Mouse (Mus musculus): ENCODE data around the gene H2-Aa. TPM values are rescaled to one million over a fixed set of nuclear protein-coding genes. Genes with fewer than 3 reads are reported as not detected.

H2-Aa gene
- polyA plus RNA-seq, 1 experiment from 2014 or later: 0.96 TPM

GRCm38 (mm10) chr17:34285371-34285770 lies 2.3 kb downstream of the H2-Aa start:
- DNase-seq (no peak), ATAC-seq (ENCODE audit: low read depth) (no peak)
- 0 out of 2 replicates have a peak, but pooled peaks cover 6% of the 10 kb centered on the region for H3K27me3 ChIP-seq
- no peak overlapping the region for H3K4me3 ChIP-seq (replicated peaks)
- H3K9ac ChIP-seq: no peak overlapping the region
- H3K4me1 ChIP-seq (replicated peaks): no peaks in the 10 kb centered on the region
- H3K36me3 ChIP-seq: no peaks in the 10 kb centered on the region
- H3K4me2 ChIP-seq: no peak overlapping the region
- H3K9me3 ChIP-seq (replicated peaks): no peaks in the 10 kb centered on the region
- no peak overlapping the region for H3K27ac ChIP-seq
- WGBS (ENCODE audit: insufficient replicate concordance): 59% methylated on average over 4 of the region's 4 CpGs

GRCm38 (mm10) chr17:34281836-34282235 lies 5.8 kb downstream of the H2-Aa start:
- no peaks in the 10 kb centered on the region for H3K4me1 ChIP-seq (replicated peaks)
- no peak overlapping the region for H3K9ac ChIP-seq
- 0 out of 2 replicates have a peak, but pooled peaks cover 8% of the 10 kb centered on the region for H3K27me3 ChIP-seq
- no peaks in the 10 kb centered on the region for H3K36me3 ChIP-seq
- DNase-seq: no peak
- WGBS (ENCODE audit: insufficient replicate concordance): 52% methylated on average over 1 of the region's 1 CpGs
- no peak for ATAC-seq (ENCODE audit: low read depth)
- H3K27ac ChIP-seq: no peak overlapping the region
- H3K9me3 ChIP-seq (replicated peaks): no peaks in the 10 kb centered on the region
- no peak overlapping the region for H3K4me3 ChIP-seq (replicated peaks)
- H3K4me2 ChIP-seq: no peak overlapping the region

- H3K4me1 ChIP-seq (replicated peaks): no peaks in the 10 kb centered on the region
- no peaks in the 10 kb centered on the region for H3K36me3 ChIP-seq
- 48% methylated on average over 1 of the region's 1 CpGs for WGBS (ENCODE audit: insufficient replicate concordance)
- H3K27me3 ChIP-seq: 0 out of 2 replicates have a peak, but pooled peaks cover 8% of the 10 kb centered on the region
- no peaks in the 10 kb centered on the region for H3K9me3 ChIP-seq (replicated peaks)
- no peak overlapping the region for H3K27ac ChIP-seq
- DNase-seq: no peak
- H3K4me2 ChIP-seq: no peak overlapping the region
- ATAC-seq (ENCODE audit: low read depth): no peak
- H3K9ac ChIP-seq: no peak overlapping the region
- no peak overlapping the region for H3K4me3 ChIP-seq (replicated peaks)
These were observed 7.1 kb downstream of the H2-Aa start for GRCm38 (mm10) chr17:34280499-34281038.

- WGBS (ENCODE audit: insufficient replicate concordance): 66% methylated on average over 1 of the region's 1 CpGs
- no peak overlapping the region for H3K27ac ChIP-seq
- DNase-seq: no peak
- no peaks in the 10 kb centered on the region for H3K9me3 ChIP-seq (replicated peaks)
- H3K4me2 ChIP-seq: no peak overlapping the region
- H3K9ac ChIP-seq: no peak overlapping the region
- H3K27me3 ChIP-seq: peaks cover 3% of the 10 kb centered on the region; the same call in 1 of the 2 replicates
- H3K4me1 ChIP-seq (replicated peaks): no peaks in the 10 kb centered on the region
- no peak overlapping the region for H3K4me3 ChIP-seq (replicated peaks)
- no peaks in the 10 kb centered on the region for H3K36me3 ChIP-seq
- no peak for ATAC-seq (ENCODE audit: low read depth)
These were observed 15.5 kb downstream of the H2-Aa start for GRCm38 (mm10) chr17:34272102-34272501.

- WGBS (ENCODE audit: insufficient replicate concordance): 44% methylated on average over 2 of the region's 2 CpGs
These were observed 16.7 kb downstream of the H2-Aa start for GRCm38 (mm10) chr17:34270940-34271339.

GRCm38 (mm10) chr17:34270230-34270629 lies 17.4 kb downstream of the H2-Aa start:
- no peak overlapping the region for H3K9ac ChIP-seq
- no peaks in the 10 kb centered on the region for H3K4me1 ChIP-seq (replicated peaks)
- no peak for ATAC-seq (ENCODE audit: low read depth)
- H3K36me3 ChIP-seq: no peaks in the 10 kb centered on the region
- H3K4me2 ChIP-seq: no peak overlapping the region
- DNase-seq: no peak
- WGBS (ENCODE audit: insufficient replicate concordance): 66% methylated on average over 2 of the region's 2 CpGs
- no peak overlapping the region for H3K4me3 ChIP-seq (replicated peaks)
- H3K27ac ChIP-seq: no peak overlapping the region
- peaks cover 7% of the 10 kb centered on the region for H3K27me3 ChIP-seq
- H3K9me3 ChIP-seq (replicated peaks): no peaks in the 10 kb centered on the region

More at GRCm38 (mm10) chr17:34270940-34271339, 16.7 kb downstream of the H2-Aa start:
- Histone ChIP-seq H3K27ac (no peak overlapping the region), H3K4me1 (replicated peaks) (no peaks in the 10 kb centered on the region), H3K4me2 (no peak overlapping the region), H3K27me3 (peaks cover 3% of the 10 kb centered on the region; the same call in 1 of the 2 replicates), H3K9me3 (replicated peaks) (no peaks in the 10 kb centered on the region), H3K4me3 (replicated peaks) (no peak overlapping the region), H3K36me3 (no peaks in the 10 kb centered on the region), H3K9ac (no peak overlapping the region)
- ATAC-seq (ENCODE audit: low read depth) (no peak), DNase-seq (no peak)

- H3K4me3 ChIP-seq (replicated peaks): no peak overlapping the region
- H3K9me3 ChIP-seq (replicated peaks): no peaks in the 10 kb centered on the region
- WGBS (ENCODE audit: insufficient replicate concordance): 57% methylated on average over 4 of the region's 4 CpGs
- DNase-seq (no peak), ATAC-seq (ENCODE audit: low read depth) (no peak)
- no peak overlapping the region for H3K9ac ChIP-seq
- H3K27me3 ChIP-seq: peaks cover 11% of the 10 kb centered on the region
- H3K4me2 ChIP-seq: no peak overlapping the region
- H3K27ac ChIP-seq: no peak overlapping the region
- H3K36me3 ChIP-seq: no peaks in the 10 kb centered on the region
- H3K4me1 ChIP-seq (replicated peaks): peaks cover 4% of the 10 kb centered on the region
These were observed 17.8 kb downstream of the H2-Aa start for GRCm38 (mm10) chr17:34269817-34270216.

- Histone ChIP-seq H3K36me3 (no peaks in the 10 kb centered on the region), H3K27ac (no peak overlapping the region), H3K4me3 (replicated peaks) (no peak overlapping the region), H3K4me2 (no peak overlapping the region), H3K9ac (no peak overlapping the region), H3K4me1 (replicated peaks) (peaks cover 13% of the 10 kb centered on the region), H3K27me3 (peaks cover 22% of the 10 kb centered on the region), H3K9me3 (replicated peaks) (no peaks in the 10 kb centered on the region)
- ATAC-seq (ENCODE audit: low read depth): no peak
- no peak for DNase-seq
- 75% methylated on average over 2 of the region's 2 CpGs for WGBS (ENCODE audit: insufficient replicate concordance)
These were observed 18.9 kb downstream of the H2-Aa start for GRCm38 (mm10) chr17:34268748-34269147.

- ATAC-seq (ENCODE audit: low read depth): no peak
- Histone ChIP-seq H3K27ac (no peak overlapping the region), H3K9me3 (replicated peaks) (no peaks in the 10 kb centered on the region), H3K4me3 (replicated peaks) (no peak overlapping the region), H3K4me1 (replicated peaks) (peaks cover 18% of the 10 kb centered on the region), H3K9ac (no peak overlapping the region), H3K27me3 (peaks cover 27% of the 10 kb centered on the region), H3K36me3 (no peaks in the 10 kb centered on the region), H3K4me2 (no peak overlapping the region)
- DNase-seq: no peak
- WGBS (ENCODE audit: insufficient replicate concordance): 37% methylated on average over 2 of the region's 2 CpGs
These were observed 19.4 kb downstream of the H2-Aa start for GRCm38 (mm10) chr17:34268262-34268661.

GRCm38 (mm10) chr17:34264452-34265351 lies 22.9 kb downstream of the H2-Aa start:
- Histone ChIP-seq H3K4me1 (replicated peaks) (peaks cover 20% of the 10 kb centered on the region), H3K9me3 (replicated peaks) (no peaks in the 10 kb centered on the region), H3K36me3 (no peaks in the 10 kb centered on the region), H3K4me2 (peak overlapping the region; percentile 82), H3K9ac (peak overlapping the region; percentile 55), H3K27ac (no peak overlapping the region), H3K27me3 (peaks cover 48% of the 10 kb centered on the region), H3K4me3 (replicated peaks) (peak overlapping the region; percentile 59)
- under 1% methylated on average over 93 of the region's 93 CpGs for WGBS (ENCODE audit: insufficient replicate concordance)
- DNase-seq: peak; percentile 24
- ATAC-seq (ENCODE audit: low read depth): no peak; the same call in 1 of the 2 replicates

GRCm38 (mm10) chr17:34263811-34264371 lies 23.7 kb downstream of the H2-Aa start:
- 6% methylated on average over 14 of the region's 14 CpGs for WGBS (ENCODE audit: insufficient replicate concordance)
- ATAC-seq (ENCODE audit: low read depth): no peak
- peak; percentile 36 for DNase-seq

More at GRCm38 (mm10) chr17:34263811-34264371, 23.7 kb downstream of the H2-Aa start:
- Histone ChIP-seq H3K4me1 (replicated peaks) (peaks cover 20% of the 10 kb centered on the region), H3K4me3 (replicated peaks) (peak overlapping the region; percentile 59), H3K4me2 (peak overlapping the region; percentile 82), H3K36me3 (no peaks in the 10 kb centered on the region), H3K27ac (no peak overlapping the region), H3K9ac (no peak overlapping the region), H3K9me3 (replicated peaks) (no peaks in the 10 kb centered on the region), H3K27me3 (peaks cover 56% of the 10 kb centered on the region)
